Mouse (Mus musculus): ENCODE results near the gene Susd2.
A peak's percentile ranks its signal among the peaks of the same experiment; 100 is the strongest.

Susd2 gene

GRCm38 (mm10) chr10:75676819-75677565, 33.2 kb upstream of the Susd2 start:
- TF ChIP-seq NANOG (IDR thresholded peaks at IDR 0.05; ENCODE audit: borderline replicate concordance, low read length) (no peak), CTCF (conservative IDR thresholded peaks at IDR 0.05; ENCODE audit: low read length) (no peak), POU5F1 (IDR thresholded peaks at IDR 0.05; ENCODE audit: borderline replicate concordance, low read length) (no peak)
- Histone ChIP-seq H3K36me3 (ENCODE audit: insufficient read depth, low read length) (peaks cover 96% of the 10 kb centered on the region), H3K27me3 (ENCODE audit: insufficient read depth, low read length) (no peaks in the 10 kb centered on the region)

GRCm38 (mm10) chr10:75676286-75676685, 32.5 kb upstream of the Susd2 start:
- TF ChIP-seq POU5F1 (IDR thresholded peaks at IDR 0.05; ENCODE audit: borderline replicate concordance, low read length) (no peak), CTCF (conservative IDR thresholded peaks at IDR 0.05; ENCODE audit: low read length) (no peak), NANOG (IDR thresholded peaks at IDR 0.05; ENCODE audit: borderline replicate concordance, low read length) (no peak)
- H3K27me3 ChIP-seq (ENCODE audit: insufficient read depth, low read length): no peaks in the 10 kb centered on the region
- no peak overlapping the region for H3K4me3 ChIP-seq (replicated peaks; ENCODE audit: low read length)
- peaks cover 94% of the 10 kb centered on the region for H3K36me3 ChIP-seq (ENCODE audit: insufficient read depth, low read length)
- H3K4me1 ChIP-seq (replicated peaks; ENCODE audit: low read depth, low read length): peaks cover 29% of the 10 kb centered on the region
- H3K9me3 ChIP-seq (ENCODE audit: low read length): no peaks in the 10 kb centered on the region

More at GRCm38 (mm10) chr10:75676819-75677565, 33.2 kb upstream of the Susd2 start:
- Histone ChIP-seq H3K4me1 (replicated peaks; ENCODE audit: low read depth, low read length) (peaks cover 34% of the 10 kb centered on the region), H3K4me3 (replicated peaks; ENCODE audit: low read length) (no peak overlapping the region), H3K9me3 (ENCODE audit: low read length) (no peaks in the 10 kb centered on the region)

- Histone ChIP-seq H3K9me3 (ENCODE audit: low read length) (no peaks in the 10 kb centered on the region), H3K4me1 (replicated peaks; ENCODE audit: low read depth, low read length) (peaks cover 22% of the 10 kb centered on the region), H3K36me3 (ENCODE audit: insufficient read depth, low read length) (peaks cover 94% of the 10 kb centered on the region), H3K27me3 (ENCODE audit: insufficient read depth, low read length) (no peaks in the 10 kb centered on the region), H3K4me3 (replicated peaks; ENCODE audit: low read length) (no peak overlapping the region)
- no peak for TF ChIP-seq POU5F1 (IDR thresholded peaks at IDR 0.05; ENCODE audit: borderline replicate concordance, low read length)
- TF ChIP-seq CTCF (conservative IDR thresholded peaks at IDR 0.05; ENCODE audit: low read length): no peak
- TF ChIP-seq NANOG (IDR thresholded peaks at IDR 0.05; ENCODE audit: borderline replicate concordance, low read length): no peak
Measured at GRCm38 (mm10) chr10:75675594-75675993, 31.8 kb upstream of the Susd2 start.

DNA sequence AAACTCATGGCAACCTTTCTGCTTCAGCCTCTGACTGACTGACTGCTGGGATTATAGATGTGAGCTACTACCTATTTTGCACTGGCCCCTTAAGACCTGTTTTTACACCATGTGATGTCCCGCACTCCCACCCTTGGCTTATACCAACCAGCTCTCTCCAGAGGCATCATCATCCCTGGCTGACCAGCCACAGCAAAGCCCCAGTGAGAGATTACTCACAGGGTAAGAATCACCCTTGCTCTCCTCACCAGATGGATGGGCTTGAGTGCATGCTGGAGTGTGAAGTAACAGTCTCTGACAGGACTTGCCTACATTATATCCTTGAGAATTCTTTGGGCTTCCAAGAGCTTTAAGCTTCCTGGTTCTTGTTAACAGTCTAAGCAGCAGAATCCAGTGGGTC, 26.1 kb upstream of the Susd2 start:
- peaks cover 45% of the 10 kb centered on the region for H3K27me3 ChIP-seq (ENCODE audit: insufficient read depth, low read length)
- peaks cover 25% of the 10 kb centered on the region for H3K4me1 ChIP-seq (replicated peaks; ENCODE audit: low read depth, low read length)
- H3K9me3 ChIP-seq (ENCODE audit: low read length): no peaks in the 10 kb centered on the region
- no peak overlapping the region for H3K4me3 ChIP-seq (replicated peaks; ENCODE audit: low read length)
- peaks cover 81% of the 10 kb centered on the region for H3K36me3 ChIP-seq (ENCODE audit: insufficient read depth, low read length)
- no peak for TF ChIP-seq CTCF (conservative IDR thresholded peaks at IDR 0.05; ENCODE audit: low read length)
- no peak for TF ChIP-seq NANOG (IDR thresholded peaks at IDR 0.05; ENCODE audit: borderline replicate concordance, low read length)
- TF ChIP-seq POU5F1 (IDR thresholded peaks at IDR 0.05; ENCODE audit: borderline replicate concordance, low read length): no peak

- peaks cover 25% of the 10 kb centered on the region for H3K4me1 ChIP-seq (replicated peaks; ENCODE audit: low read depth, low read length)
- H3K9me3 ChIP-seq (ENCODE audit: low read length): no peaks in the 10 kb centered on the region
- H3K36me3 ChIP-seq (ENCODE audit: insufficient read depth, low read length): peaks cover 83% of the 10 kb centered on the region
- TF ChIP-seq NANOG (IDR thresholded peaks at IDR 0.05; ENCODE audit: borderline replicate concordance, low read length): no peak
- no peak for TF ChIP-seq POU5F1 (IDR thresholded peaks at IDR 0.05; ENCODE audit: borderline replicate concordance, low read length)
- TF ChIP-seq CTCF (conservative IDR thresholded peaks at IDR 0.05; ENCODE audit: low read length): no peak
- peaks cover 45% of the 10 kb centered on the region for H3K27me3 ChIP-seq (ENCODE audit: insufficient read depth, low read length)
- H3K4me3 ChIP-seq (replicated peaks; ENCODE audit: low read length): peak overlapping the region; percentile 79
Measured at GRCm38 (mm10) chr10:75667911-75668270, 24.1 kb upstream of the Susd2 start.

DNA sequence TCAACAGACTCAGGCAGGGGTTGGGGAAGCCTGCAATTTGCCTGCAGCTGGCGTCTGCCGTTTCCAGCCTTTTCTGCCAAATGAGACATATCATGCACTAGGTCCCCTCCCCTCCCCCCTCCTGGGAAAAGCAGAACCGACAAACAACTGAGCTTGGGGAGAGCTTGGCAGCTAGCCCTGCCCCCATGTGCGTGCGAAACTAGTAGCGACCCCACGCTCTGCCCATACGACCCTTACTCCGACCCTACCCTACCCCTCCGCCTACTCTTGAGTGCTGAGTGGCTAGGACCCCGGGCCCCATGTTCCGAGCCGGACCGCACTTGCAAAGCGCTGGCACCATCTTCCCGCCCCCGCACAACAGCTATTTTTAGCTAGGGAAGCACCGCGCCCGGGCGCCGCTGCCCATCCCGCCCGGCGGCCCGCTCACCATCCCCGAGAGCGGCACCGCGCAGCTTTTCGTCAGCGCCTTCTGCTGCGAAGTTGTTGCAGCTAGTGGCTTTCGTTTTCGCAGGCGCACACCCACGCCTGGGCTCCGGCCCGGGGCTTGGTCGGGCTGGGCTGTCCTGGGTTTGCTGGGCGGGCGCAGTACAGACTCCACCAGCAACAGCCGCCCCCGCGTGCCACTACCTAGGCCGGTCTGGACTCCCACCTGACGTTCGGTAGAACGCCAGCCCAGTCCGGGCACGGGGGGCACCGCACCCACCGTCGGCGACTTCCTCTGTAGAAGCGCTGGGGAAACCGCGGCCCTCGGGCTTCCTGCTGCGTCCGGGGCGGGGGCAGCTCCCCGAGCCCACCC, 23.5 kb upstream of the Susd2 start:
- Histone ChIP-seq H3K36me3 (ENCODE audit: insufficient read depth, low read length) (peaks cover 83% of the 10 kb centered on the region), H3K27me3 (ENCODE audit: insufficient read depth, low read length) (peaks cover 45% of the 10 kb centered on the region), H3K4me3 (replicated peaks; ENCODE audit: low read length) (peak overlapping the region; percentile 79), H3K4me1 (replicated peaks; ENCODE audit: low read depth, low read length) (peaks cover 25% of the 10 kb centered on the region), H3K9me3 (ENCODE audit: low read length) (no peaks in the 10 kb centered on the region)
- TF ChIP-seq CTCF (conservative IDR thresholded peaks at IDR 0.05; ENCODE audit: low read length) (no peak), NANOG (IDR thresholded peaks at IDR 0.05; ENCODE audit: borderline replicate concordance, low read length) (no peak), POU5F1 (IDR thresholded peaks at IDR 0.05; ENCODE audit: borderline replicate concordance, low read length) (no peak)

DNA sequence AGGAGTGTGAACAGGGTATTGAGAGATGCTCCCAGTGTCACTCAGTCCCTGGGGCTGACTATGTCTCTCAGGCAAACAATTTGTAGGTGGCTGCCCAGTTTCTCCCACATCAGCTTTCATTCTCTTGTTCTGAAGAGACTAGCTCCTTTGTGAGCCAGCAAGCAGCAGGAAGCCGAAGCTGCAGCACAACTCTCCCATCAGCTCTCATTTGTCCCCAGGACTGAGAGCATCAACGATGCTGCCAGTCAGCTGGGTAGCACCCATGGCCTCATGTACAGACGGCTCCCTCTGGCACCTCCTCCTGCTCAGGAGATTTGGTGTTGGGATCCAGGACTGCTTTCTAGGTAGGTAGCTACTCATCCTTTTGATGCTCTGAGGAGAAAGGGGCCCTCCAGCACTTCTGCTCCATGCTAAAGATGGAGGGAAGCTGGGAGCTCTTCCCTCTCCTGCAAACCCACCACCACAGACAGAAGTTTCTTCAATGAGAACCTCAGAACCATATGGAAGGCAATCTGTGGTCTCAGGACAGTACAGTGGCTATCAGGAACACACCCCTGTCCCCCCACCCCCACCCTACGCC, 22.7 kb upstream of the Susd2 start:
- Histone ChIP-seq H3K27me3 (ENCODE audit: insufficient read depth, low read length) (peaks cover 45% of the 10 kb centered on the region), H3K9me3 (ENCODE audit: low read length) (no peaks in the 10 kb centered on the region), H3K4me3 (replicated peaks; ENCODE audit: low read length) (peak overlapping the region; percentile 79), H3K36me3 (ENCODE audit: insufficient read depth, low read length) (peaks cover 84% of the 10 kb centered on the region), H3K4me1 (replicated peaks; ENCODE audit: low read depth, low read length) (peaks cover 25% of the 10 kb centered on the region)
- TF ChIP-seq NANOG (IDR thresholded peaks at IDR 0.05; ENCODE audit: borderline replicate concordance, low read length) (no peak), POU5F1 (IDR thresholded peaks at IDR 0.05; ENCODE audit: borderline replicate concordance, low read length) (no peak), CTCF (conservative IDR thresholded peaks at IDR 0.05; ENCODE audit: low read length) (no peak)

DNA sequence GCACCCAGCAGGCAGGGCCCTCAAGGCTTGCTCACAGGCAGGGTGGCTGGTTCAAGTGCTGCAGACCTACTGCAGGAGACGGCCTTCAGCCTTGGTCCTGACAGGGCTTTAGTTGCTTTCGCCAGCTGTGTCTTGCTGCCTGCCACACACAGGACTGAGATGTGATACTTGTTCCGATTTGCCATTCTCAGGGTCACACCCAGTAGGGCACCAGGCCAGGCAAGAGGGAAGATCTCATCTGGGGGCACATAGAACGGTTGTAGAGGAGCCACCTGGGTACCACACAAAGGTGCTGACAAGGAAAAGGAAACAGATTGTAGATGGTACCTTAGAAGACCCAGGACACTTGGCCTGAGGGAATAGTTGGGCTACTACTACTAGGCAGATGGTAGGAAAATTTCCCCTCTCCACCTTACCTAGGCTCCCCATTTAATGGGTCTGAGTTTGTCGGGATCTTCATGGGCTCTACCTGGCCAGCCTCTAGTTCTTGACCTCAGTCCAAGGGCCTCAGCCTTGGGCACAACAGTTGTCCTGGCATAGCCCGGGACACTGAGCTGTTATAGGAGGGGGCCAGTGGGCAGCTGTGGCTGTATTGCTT, 21.0 kb upstream of the Susd2 start:
- no peak overlapping the region for H3K4me3 ChIP-seq (replicated peaks; ENCODE audit: low read length)
- H3K4me1 ChIP-seq (replicated peaks; ENCODE audit: low read depth, low read length): peaks cover 25% of the 10 kb centered on the region
- TF ChIP-seq POU5F1 (IDR thresholded peaks at IDR 0.05; ENCODE audit: borderline replicate concordance, low read length): no peak
- no peak for TF ChIP-seq NANOG (IDR thresholded peaks at IDR 0.05; ENCODE audit: borderline replicate concordance, low read length)
- TF ChIP-seq CTCF (conservative IDR thresholded peaks at IDR 0.05; ENCODE audit: low read length): no peak
- no peaks in the 10 kb centered on the region for H3K9me3 ChIP-seq (ENCODE audit: low read length)
- peaks cover 38% of the 10 kb centered on the region for H3K27me3 ChIP-seq (ENCODE audit: insufficient read depth, low read length)
- H3K36me3 ChIP-seq (ENCODE audit: insufficient read depth, low read length): peaks cover 84% of the 10 kb centered on the region

Measured in E14TG2a.4 (cell line).